Mouse (Mus musculus) left cerebral cortex, adult 2 months (tissue): Measurements from ENCODE around the gene Olig2. TPM values are rescaled to one million over a fixed set of nuclear protein-coding genes. Genes with fewer than 3 reads are reported as not detected.
"Not testable (repeated sequence)": the region's sequence is repeated elsewhere in the genome, so short reads cannot be mapped to it uniquely, and the experiment has no call there.

Source experiments
- DNase-seq, 2 experiments: peaks; one replicate each; pipeline ENCODE4 v3.0.0; 2021 to 2022; ENCODE audit warnings: low spot score in 2 of 2, mixed read lengths in 1 of 2; ENCODE audit errors: extremely low spot score in 1 of 2
- H3K27ac ChIP-seq: fragments of 200-600 bp; 2 replicates; pipeline ENCODE4 v1.8.1; 2022
- H3K4me3 ChIP-seq: fragments of 200-600 bp; 2 replicates; pipeline ENCODE4 v1.8.1; 2022
- CTCF ChIP-seq: fragments of 200-600 bp; IDR thresholded peaks from 2 replicates; pipeline ENCODE4 v1.8.1; 2022; ENCODE audit warnings: antibody characterized with exemption, mild to moderate bottlenecking, moderate library complexity
- intact Hi-C: fragments of 180-260 bp; cut with DNase I; formaldehyde crosslinking; loops from one replicate; pipeline ENCODE4 v1.15.1; 2025
- total RNA-seq, 2 experiments: library from RNA; stranded (reverse); gene quantifications; 2 replicates each; pipeline ENCODE4 v1.2.3; 2021

Olig2 gene
- total RNA-seq, 2 experiments from 2014 or later: 21.8 to 22.3 TPM

GRCm38 (mm10) chr16:91228238-91229071 is 3.2 kb downstream of the Olig2 start:
- DNase-seq: no peak
- intact Hi-C loops: no loop called here
- TF ChIP-seq CTCF: no peak
- Histone ChIP-seq H3K4me3 (peak overlapping the region; percentile 19), H3K27ac (peak overlapping the region; percentile 48; the same call in 1 of the 2 replicates)

GRCm38 (mm10) chr16:91229072-91229348 is 3.8 kb downstream of the Olig2 start:
- intact Hi-C loops: no loop called here
- no peak for TF ChIP-seq CTCF

GRCm38 (mm10) chr16:91229643-91230042 is 4.4 kb downstream of the Olig2 start:
- TF ChIP-seq CTCF: no peak
- intact Hi-C loops: no loop called here
- H3K27ac ChIP-seq: 0 out of 2 replicates have a peak overlapping the region, but pooled peaks have one; percentile 2
- H3K4me3 ChIP-seq: no peak overlapping the region
- no peak for DNase-seq

More at GRCm38 (mm10) chr16:91229072-91229348, 3.8 kb downstream of the Olig2 start:
- DNase-seq: no peak
- H3K4me3 ChIP-seq: peak overlapping the region; percentile 19; the same call in 1 of the 2 replicates
- peak overlapping the region; percentile 48; the same call in 1 of the 2 replicates for H3K27ac ChIP-seq

- TF ChIP-seq CTCF: no peak
- H3K27ac ChIP-seq: no peak overlapping the region
- no peak for DNase-seq
- H3K4me3 ChIP-seq: no peak overlapping the region
- intact Hi-C loops: no loop called here
Observed at GRCm38 (mm10) chr16:91231781-91232469, 6.7 kb downstream of the Olig2 start.

- intact Hi-C loops: no loop called here
- H3K4me3 ChIP-seq: no peak overlapping the region
- no peak for DNase-seq
- no peak for TF ChIP-seq CTCF
- H3K27ac ChIP-seq: no peak overlapping the region
Observed at GRCm38 (mm10) chr16:91232470-91233240, 7.4 kb downstream of the Olig2 start.

- Histone ChIP-seq H3K4me3 (no peak overlapping the region), H3K27ac (no peak overlapping the region)
- intact Hi-C loops: no loop called here
- DNase-seq: no peak
- TF ChIP-seq CTCF: no peak
Observed at GRCm38 (mm10) chr16:91233241-91233944, 8.1 kb downstream of the Olig2 start.

- DNase-seq: no peak
- Histone ChIP-seq H3K4me3 (no peak overlapping the region), H3K27ac (no peak overlapping the region)
- intact Hi-C loops: no loop called here
- no peak for TF ChIP-seq CTCF
Observed at GRCm38 (mm10) chr16:91239024-91239423, 13.8 kb downstream of the Olig2 start.

- Histone ChIP-seq H3K4me3 (no peak overlapping the region), H3K27ac (no peak overlapping the region)
- no peak for TF ChIP-seq CTCF
- intact Hi-C loops: no loop called here
- DNase-seq: no peak
Observed at GRCm38 (mm10) chr16:91246292-91246691, 21.0 kb downstream of the Olig2 start.

- intact Hi-C loops, H3K4me3 ChIP-seq: not testable (repeated sequence)
Observed at GRCm38 (mm10) chr16:91255419-91256164, 30.3 kb downstream of the Olig2 start.

GRCm38 (mm10) chr16:91258956-91259355 is 33.7 kb downstream of the Olig2 start:
- H3K27ac ChIP-seq: no peak overlapping the region

More at GRCm38 (mm10) chr16:91255419-91256164, 30.3 kb downstream of the Olig2 start:
- not testable (repeated sequence) for DNase-seq, H3K27ac ChIP-seq

GRCm38 (mm10) chr16:91260861-91261260 is 35.6 kb downstream of the Olig2 start:
- DNase-seq: no peak
- Histone ChIP-seq H3K27ac (no peak overlapping the region), H3K4me3 (no peak overlapping the region)
- TF ChIP-seq CTCF: no peak
- intact Hi-C loops: no loop called here

More at GRCm38 (mm10) chr16:91258956-91259355, 33.7 kb downstream of the Olig2 start:
- DNase-seq: no peak
- intact Hi-C loops: no loop called here
- no peak for TF ChIP-seq CTCF
- no peak overlapping the region for H3K4me3 ChIP-seq
